Mouse (Mus musculus) cerebellum, adult 2 months (tissue): ENCODE data around the gene Arid5b. TPM values are rescaled to one million over a fixed set of nuclear protein-coding genes. Genes with fewer than 3 reads are reported as not detected.

Source experiments
- DNase-seq, 2 experiments: peaks; one replicate each; pipeline ENCODE4 v3.0.0; 2021
- H3K27ac ChIP-seq: fragments of 200-500 bp; 2 replicates; pipeline ENCODE4 v1.5.1; 2012; ENCODE audit warnings: low read length, control low read depth, inconsistent platforms; ENCODE audit not compliant: insufficient read depth
- H3K27me3 ChIP-seq: fragments of 200-500 bp; 2 replicates; pipeline ENCODE4 v1.6.1; 2012; ENCODE audit warnings: inconsistent platforms, mild to moderate bottlenecking, low read length, moderate library complexity; ENCODE audit not compliant: control insufficient read depth, insufficient read depth
- H3K4me1 ChIP-seq: fragments of 200-500 bp; 2 replicates; pipeline ENCODE4 v1.6.1; 2011; ENCODE audit warnings: low read length; ENCODE audit not compliant: control insufficient read depth, insufficient read depth
- H3K4me3 ChIP-seq: fragments of 200-500 bp; replicated peaks from 2 replicates; pipeline ENCODE3; 2011; ENCODE audit warnings: mild to moderate bottlenecking, low read depth, low read length, control low read depth; ENCODE audit not compliant: insufficient read depth
- CTCF ChIP-seq: fragments of 200-500 bp; IDR thresholded peaks from 2 replicates; pipeline ENCODE4 v1.5.1; 2011; ENCODE audit warnings: low read depth, mild to moderate bottlenecking, control low read depth, low read length, moderate library complexity, borderline replicate concordance; ENCODE audit not compliant: insufficient read depth
- POLR2A ChIP-seq: fragments of 200-500 bp; IDR thresholded peaks from 2 replicates; pipeline ENCODE4 v1.6.1; 2011; ENCODE audit warnings: low read length, control low read depth, borderline replicate concordance; ENCODE audit not compliant: insufficient read depth
- WGBS: fragments of 180-500 bp; shearing (Covaris S2); methylation state at CpG from one replicate; pipeline ENCODE4 v1.1.7; 2018; 5-methylcytosine and 5-hydroxymethylcytosine counted together
- polyA plus RNA-seq: library from polyadenylated mRNA; depleted of rRNA; stranded (reverse); fragments of >200 nt; gene quantifications from 2 replicates; pipeline ENCODE4 v1.2.3, GENCODE M21; 2012

The Arid5b gene
- polyA plus RNA-seq, 1 experiment, result 10.9 TPM

GRCm38 (mm10) chr10:68192824-68193255 lies 85.7 kb downstream of the Arid5b start:
- TF ChIP-seq CTCF (no peak), POLR2A (no peak)
- H3K4me3 ChIP-seq, result no peak overlapping the region
- no peak overlapping the region; the same call in 1 of the 2 replicates for H3K27ac ChIP-seq
- H3K4me1 ChIP-seq, result peaks cover 10% of the 10 kb centered on the region; the same call in 1 of the 2 replicates
- WGBS, result 12% methylated on average over 3 of the region's 3 CpGs
- no peaks in the 10 kb centered on the region for H3K27me3 ChIP-seq
- peak; percentile 50 to 77 for DNase-seq

- H3K27ac ChIP-seq, result peak overlapping the region; percentile 72; the same call in 1 of the 2 replicates
- H3K27me3 ChIP-seq, result no peaks in the 10 kb centered on the region
- no peak for TF ChIP-seq POLR2A
- no peak for TF ChIP-seq CTCF
- DNase-seq, result peak; percentile 58 to 67
- peaks cover 10% of the 10 kb centered on the region; the same call in 1 of the 2 replicates for H3K4me1 ChIP-seq
- H3K4me3 ChIP-seq, result peak overlapping the region; percentile 74
- 1% methylated on average over 13 of the region's 13 CpGs for WGBS
Measured at GRCm38 (mm10) chr10:68191691-68192380, 86.7 kb downstream of the Arid5b start.

GRCm38 (mm10) chr10:68191146-68191545 lies 87.4 kb downstream of the Arid5b start:
- no peak overlapping the region for H3K4me3 ChIP-seq
- TF ChIP-seq POLR2A (no peak), CTCF (no peak)
- WGBS, result 25% methylated on average over 7 of the region's 8 CpGs

GRCm38 (mm10) chr10:68189847-68190246 lies 88.7 kb downstream of the Arid5b start:
- Histone ChIP-seq H3K27ac (no peak overlapping the region), H3K4me3 (no peak overlapping the region), H3K4me1 (peaks cover 10% of the 10 kb centered on the region; the same call in 1 of the 2 replicates), H3K27me3 (no peaks in the 10 kb centered on the region)
- no peak for TF ChIP-seq POLR2A
- TF ChIP-seq CTCF, result no peak
- WGBS, result 54% methylated on average over 3 of the region's 3 CpGs
- DNase-seq, result peak; percentile 7 to 27

More at GRCm38 (mm10) chr10:68191146-68191545, 87.4 kb downstream of the Arid5b start:
- peak; percentile 24 to 29 for DNase-seq
- no peaks in the 10 kb centered on the region for H3K27me3 ChIP-seq
- H3K4me1 ChIP-seq, result peaks cover 10% of the 10 kb centered on the region; the same call in 1 of the 2 replicates
- H3K27ac ChIP-seq, result no peak overlapping the region

- Histone ChIP-seq H3K4me1 (peaks cover 4% of the 10 kb centered on the region; the same call in 1 of the 2 replicates), H3K27ac (no peak overlapping the region), H3K4me3 (no peak overlapping the region), H3K27me3 (no peaks in the 10 kb centered on the region)
- DNase-seq, result no peak
- 94% methylated on average over 7 of the region's 7 CpGs for WGBS
- no peak for TF ChIP-seq POLR2A
- no peak for TF ChIP-seq CTCF
Measured at GRCm38 (mm10) chr10:68183096-68183495, 95.4 kb downstream of the Arid5b start.

- DNase-seq, result peak in 1 of 2 experiments; percentile 47
- no peaks in the 10 kb centered on the region for H3K27me3 ChIP-seq
- no peak overlapping the region for H3K4me3 ChIP-seq
- WGBS, result 41% methylated on average over 6 of the region's 6 CpGs
- H3K4me1 ChIP-seq, result peaks cover 4% of the 10 kb centered on the region; the same call in 1 of the 2 replicates
- no peak overlapping the region for H3K27ac ChIP-seq
- TF ChIP-seq CTCF (no peak), POLR2A (no peak)
Measured at GRCm38 (mm10) chr10:68182266-68182665, 96.3 kb downstream of the Arid5b start.

GRCm38 (mm10) chr10:68181156-68181555 lies 97.4 kb downstream of the Arid5b start:
- DNase-seq, result no peak
- Histone ChIP-seq H3K27ac (no peak overlapping the region), H3K27me3 (no peaks in the 10 kb centered on the region), H3K4me3 (no peak overlapping the region), H3K4me1 (peaks cover 4% of the 10 kb centered on the region; the same call in 1 of the 2 replicates)
- 96% methylated on average over 10 of the region's 10 CpGs for WGBS
- no peak for TF ChIP-seq POLR2A
- no peak for TF ChIP-seq CTCF

- TF ChIP-seq POLR2A, result no peak
- no peak for TF ChIP-seq CTCF
- 95% methylated on average over 7 of the region's 7 CpGs for WGBS
- no peak overlapping the region for H3K27ac ChIP-seq
- H3K4me1 ChIP-seq, result peaks cover 4% of the 10 kb centered on the region; the same call in 1 of the 2 replicates
- H3K4me3 ChIP-seq, result no peak overlapping the region
- H3K27me3 ChIP-seq, result no peaks in the 10 kb centered on the region
- no peak for DNase-seq
Measured at GRCm38 (mm10) chr10:68180721-68181120, 97.8 kb downstream of the Arid5b start.
